Mouse (Mus musculus) MN1 (cell line): Measurements from ENCODE around the gene Rtn4.
"Not testable (repeated sequence)": the region's sequence is repeated elsewhere in the genome, so short reads cannot be mapped to it uniquely, and the experiment has no call there.

Experiments used
- DNase-seq: peaks from one replicate; pipeline ENCODE4 v3.0.0-alpha.2; 2016; ENCODE audit warnings: low spot score

The Rtn4 gene

GRCm38 (mm10) chr11:29714114-29714513 lies 21.4 kb downstream of the Rtn4 start:
- DNase-seq = no peak

GRCm38 (mm10) chr11:29714789-29715188 lies 22.0 kb downstream of the Rtn4 start:
- DNase-seq = peak; percentile 60

GRCm38 (mm10) chr11:29715499-29715898 lies 22.8 kb downstream of the Rtn4 start:
- DNase-seq = peak; percentile 24

- no peak for DNase-seq
Observed at GRCm38 (mm10) chr11:29718541-29718940, 25.8 kb downstream of the Rtn4 start.

GRCm38 (mm10) chr11:29719597-29719996 lies 26.9 kb downstream of the Rtn4 start:
- DNase-seq = no peak

- no peak for DNase-seq
Observed at GRCm38 (mm10) chr11:29724213-29724612, 31.5 kb downstream of the Rtn4 start.

- DNase-seq = no peak
Observed at GRCm38 (mm10) chr11:29725167-29725566, 32.4 kb downstream of the Rtn4 start.

GRCm38 (mm10) chr11:29725610-29726009 lies 32.9 kb downstream of the Rtn4 start:
- DNase-seq = no peak

- no peak for DNase-seq
Observed at GRCm38 (mm10) chr11:29727901-29728300, 35.2 kb downstream of the Rtn4 start.

- DNase-seq = no peak
Observed at GRCm38 (mm10) chr11:29739752-29740151, 47.0 kb downstream of the Rtn4 start.

GRCm38 (mm10) chr11:29744760-29745430 lies 52.1 kb downstream of the Rtn4 start:
- DNase-seq = no peak

- DNase-seq = no peak
Observed at GRCm38 (mm10) chr11:29745513-29745912, 52.8 kb downstream of the Rtn4 start.

- no peak for DNase-seq
Observed at GRCm38 (mm10) chr11:29746203-29746602, 53.5 kb downstream of the Rtn4 start.

GRCm38 (mm10) chr11:29747365-29747764 lies 54.6 kb downstream of the Rtn4 start:
- no peak for DNase-seq

GRCm38 (mm10) chr11:29747881-29748280 lies 55.1 kb downstream of the Rtn4 start:
- DNase-seq = no peak

- DNase-seq = no peak
Observed at GRCm38 (mm10) chr11:29748750-29749467, 56.2 kb downstream of the Rtn4 start.

- no peak for DNase-seq
Observed at GRCm38 (mm10) chr11:29749468-29749829, 56.7 kb downstream of the Rtn4 start.

GRCm38 (mm10) chr11:29751013-29751412 lies 58.3 kb downstream of the Rtn4 start:
- no peak for DNase-seq

GRCm38 (mm10) chr11:29751648-29752611 lies 59.2 kb downstream of the Rtn4 start:
- no peak for DNase-seq

GRCm38 (mm10) chr11:29756007-29756406 lies 63.3 kb downstream of the Rtn4 start:
- not testable (repeated sequence) for DNase-seq

- DNase-seq = no peak
Observed at GRCm38 (mm10) chr11:29758617-29759016, 65.9 kb downstream of the Rtn4 start.

GRCm38 (mm10) chr11:29761387-29761786 lies 68.6 kb downstream of the Rtn4 start:
- no peak for DNase-seq

- no peak for DNase-seq
Observed at GRCm38 (mm10) chr11:29762768-29763167, 70.0 kb downstream of the Rtn4 start.
